Mouse (Mus musculus) embryonic facial prominence, embryonic 13.5 days (tissue): ENCODE results near the gene Atp1b4. TPM values are rescaled to one million over a fixed set of nuclear protein-coding genes. Genes with fewer than 3 reads are reported as not detected.
"Not testable (repeated sequence)": the region's sequence is repeated elsewhere in the genome, so short reads cannot be mapped to it uniquely, and the experiment has no call there.

Experiments used
- ATAC-seq: fragments of 200-750 bp; cut with Nextera tagmentation; 2 replicates; pipeline ENCODE4 v1.8.0; 2017; ENCODE audit warnings: low read depth; ENCODE audit not compliant: insufficient number of reproducible peaks, insufficient read depth, low FRiP score, low TSS enrichment
- H3K27ac ChIP-seq: fragments of 300-500 bp; sonication (generic); 2 replicates; pipeline ENCODE4 v1.5.1; 2015; ENCODE audit warnings: moderate library complexity, mild to moderate bottlenecking, inconsistent platforms
- H3K27me3 ChIP-seq: fragments of 300-500 bp; sonication (generic); 2 replicates; pipeline ENCODE4 v1.6.1; 2015; ENCODE audit warnings: mild to moderate bottlenecking, inconsistent platforms
- H3K36me3 ChIP-seq: fragments of 300-500 bp; sonication (generic); 2 replicates; pipeline ENCODE4 v1.6.1; 2015; ENCODE audit warnings: mild to moderate bottlenecking, inconsistent platforms
- H3K4me1 ChIP-seq: fragments of 300-500 bp; sonication (generic); 2 replicates; pipeline ENCODE4 v1.6.1; 2015; ENCODE audit warnings: inconsistent platforms
- H3K4me2 ChIP-seq: fragments of 300-500 bp; sonication (generic); 2 replicates; pipeline ENCODE4 v1.6.1; 2015; ENCODE audit warnings: moderate library complexity, mild to moderate bottlenecking, inconsistent platforms
- H3K4me3 ChIP-seq: fragments of 300-500 bp; sonication (generic); 2 replicates; pipeline ENCODE4 v1.5.1; 2015; ENCODE audit warnings: mild to moderate bottlenecking, inconsistent platforms
- H3K9ac ChIP-seq: fragments of 300-500 bp; sonication (generic); 2 replicates; pipeline ENCODE4 v1.6.1; 2015; ENCODE audit warnings: mild to moderate bottlenecking, inconsistent platforms
- H3K9me3 ChIP-seq: fragments of 300-500 bp; sonication (generic); 2 replicates; pipeline ENCODE4 v1.6.1; 2016; ENCODE audit warnings: inconsistent platforms
- WGBS: fragments of 180-500 bp; shearing (Covaris S2); methylation state at CpG from one replicate; pipeline ENCODE4 v1.1.7; 2015; ENCODE audit warnings: mixed read lengths; 5-methylcytosine and 5-hydroxymethylcytosine counted together
- polyA plus RNA-seq: library from polyadenylated mRNA; unstranded; fragments of >200 nt; fragmentation: Nextera tagmentation; extraction: Ambion mirVana; gene quantifications from 2 replicates; pipeline ENCODE4 v1.2.1, GENCODE M21; 2015

Gene Atp1b4
- 0.18 TPM in 2 replicates for polyA plus RNA-seq

DNA sequence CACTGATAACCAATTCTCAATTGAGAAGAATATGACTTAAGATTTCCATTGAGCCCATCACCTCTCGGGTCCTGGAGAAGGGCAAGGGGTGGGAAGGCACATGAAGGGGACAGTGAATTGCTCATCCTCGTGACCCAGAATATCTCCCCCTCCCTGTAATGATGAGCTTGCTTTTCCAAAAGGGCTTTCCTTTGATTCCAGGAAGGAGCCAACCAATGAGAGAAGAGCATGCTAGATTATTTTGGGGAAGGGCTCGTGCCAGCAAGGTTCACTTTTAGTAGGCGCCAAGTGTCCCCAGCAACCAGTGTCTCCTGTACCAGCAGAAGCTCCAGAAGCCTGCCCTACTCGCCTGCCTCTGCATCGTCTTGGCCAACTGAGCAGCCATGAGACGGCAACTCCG lies at the start of gene Atp1b4:
Gene Atp1b4 (plus strand): TSS at position 301 of the 400 bp plus-strand sequence.
- Histone ChIP-seq H3K36me3 (no peaks in the 10 kb centered on the region), H3K27me3 (no peaks in the 10 kb centered on the region), H3K4me1 (no peaks in the 10 kb centered on the region), H3K4me2 (no peak within 1 kb of the TSS), H3K9ac (no peak within 1 kb of the TSS), H3K9me3 (no peaks in the 10 kb centered on the region), H3K27ac (no peak within 1 kb of the TSS), H3K4me3 (no peak within 1 kb of the TSS)
- WGBS = 85% methylated on average over 8 of the region's 8 CpGs
- no peak for ATAC-seq

DNA sequence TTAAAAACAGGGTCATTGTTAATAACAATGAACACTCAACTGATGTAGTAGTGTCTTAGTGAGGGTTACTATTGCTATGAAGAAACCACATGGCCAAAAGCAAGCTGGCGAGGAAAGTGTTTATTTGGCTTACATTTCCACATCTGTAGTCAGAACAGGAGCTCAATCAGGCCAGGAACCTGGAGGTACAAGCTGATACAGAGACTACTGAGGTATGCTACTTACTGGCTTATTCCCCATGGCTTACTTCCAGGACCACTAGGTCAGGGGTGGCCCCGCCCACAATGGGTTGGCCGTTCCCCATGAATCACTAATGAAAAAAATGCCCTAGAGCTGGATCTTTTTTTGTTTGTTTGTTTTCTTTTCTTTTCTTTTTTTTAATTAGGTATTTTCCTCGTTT lies 7.4 kb upstream of the Atp1b4 start:
- 60% methylated on average over 4 of the region's 4 CpGs for WGBS
- no peak for ATAC-seq
- Histone ChIP-seq H3K4me1 (no peaks in the 10 kb centered on the region), H3K4me2 (no peak overlapping the region), H3K4me3 (no peak overlapping the region), H3K9ac (no peak overlapping the region), H3K9me3 (no peaks in the 10 kb centered on the region), H3K27me3 (no peaks in the 10 kb centered on the region), H3K27ac (no peak overlapping the region), H3K36me3 (no peaks in the 10 kb centered on the region)

DNA sequence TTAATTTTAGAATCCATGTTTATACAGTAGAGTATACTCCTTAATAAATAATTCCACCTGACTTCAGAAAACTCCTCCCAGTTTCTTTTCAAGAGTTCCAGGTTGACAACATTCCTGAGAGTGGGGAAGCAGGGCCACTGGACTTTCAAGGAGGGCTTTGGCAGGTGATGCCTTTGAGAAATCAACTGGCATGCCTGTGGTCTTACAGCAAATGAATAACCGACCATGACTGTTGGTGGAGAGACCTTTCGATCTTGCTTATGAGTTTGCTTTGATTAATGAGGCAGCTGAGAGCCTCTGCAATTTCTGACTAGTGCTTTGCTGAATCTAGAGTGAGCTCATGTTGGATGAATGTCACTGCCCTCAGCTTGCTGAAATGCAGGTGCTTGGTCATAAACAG lies 4.9 kb upstream of the Atp1b4 start:
- Histone ChIP-seq H3K4me3 (no peak overlapping the region), H3K4me2 (no peak overlapping the region), H3K27ac (no peak overlapping the region), H3K9ac (no peak overlapping the region), H3K4me1 (no peaks in the 10 kb centered on the region), H3K36me3 (no peaks in the 10 kb centered on the region), H3K27me3 (no peaks in the 10 kb centered on the region), H3K9me3 (no peaks in the 10 kb centered on the region)
- 79% methylated on average over 2 of the region's 2 CpGs for WGBS
- ATAC-seq = no peak

DNA sequence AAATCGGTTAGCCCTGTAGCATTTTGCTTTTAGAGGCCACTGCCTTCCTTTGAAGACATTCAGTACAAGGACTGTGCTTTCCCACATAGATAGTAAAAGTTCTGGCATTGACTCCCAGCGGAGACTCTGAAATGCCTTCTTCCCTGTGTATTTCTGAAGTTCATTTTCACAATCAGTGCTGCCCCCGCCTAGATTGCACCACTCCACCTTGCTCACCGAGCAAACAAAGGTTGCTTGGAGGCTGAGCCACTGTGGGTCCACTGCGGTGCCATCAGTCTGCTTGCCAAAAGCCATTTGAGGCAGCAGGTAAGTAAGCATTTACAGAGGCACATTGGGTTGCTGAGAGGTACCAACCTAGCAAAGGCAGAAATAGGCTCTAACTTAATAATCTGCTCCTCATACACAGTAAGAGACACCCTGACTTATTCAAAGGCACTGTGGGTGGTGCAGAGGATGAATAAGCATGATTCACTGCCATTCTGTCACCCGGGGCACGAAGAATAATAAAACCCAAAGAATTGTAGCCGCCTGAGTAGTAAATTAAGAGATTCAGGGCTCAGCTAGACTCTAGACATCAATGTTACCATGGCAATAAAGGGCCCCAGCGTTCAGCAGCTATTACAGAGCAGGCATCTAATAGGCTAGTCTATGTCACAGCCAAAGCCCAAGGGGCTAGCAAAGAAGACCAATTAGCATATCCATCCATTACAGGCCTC lies 2.9 kb upstream of the Atp1b4 start:
- ATAC-seq = no peak
- H3K4me1 ChIP-seq = no peaks in the 10 kb centered on the region
- no peaks in the 10 kb centered on the region for H3K27me3 ChIP-seq
- no peak overlapping the region for H3K27ac ChIP-seq
- H3K9ac ChIP-seq = no peak overlapping the region
- no peaks in the 10 kb centered on the region for H3K9me3 ChIP-seq
- H3K4me2 ChIP-seq = no peak overlapping the region
- H3K36me3 ChIP-seq = no peaks in the 10 kb centered on the region
- 74% methylated on average over 9 of the region's 9 CpGs for WGBS
- no peak overlapping the region for H3K4me3 ChIP-seq

DNA sequence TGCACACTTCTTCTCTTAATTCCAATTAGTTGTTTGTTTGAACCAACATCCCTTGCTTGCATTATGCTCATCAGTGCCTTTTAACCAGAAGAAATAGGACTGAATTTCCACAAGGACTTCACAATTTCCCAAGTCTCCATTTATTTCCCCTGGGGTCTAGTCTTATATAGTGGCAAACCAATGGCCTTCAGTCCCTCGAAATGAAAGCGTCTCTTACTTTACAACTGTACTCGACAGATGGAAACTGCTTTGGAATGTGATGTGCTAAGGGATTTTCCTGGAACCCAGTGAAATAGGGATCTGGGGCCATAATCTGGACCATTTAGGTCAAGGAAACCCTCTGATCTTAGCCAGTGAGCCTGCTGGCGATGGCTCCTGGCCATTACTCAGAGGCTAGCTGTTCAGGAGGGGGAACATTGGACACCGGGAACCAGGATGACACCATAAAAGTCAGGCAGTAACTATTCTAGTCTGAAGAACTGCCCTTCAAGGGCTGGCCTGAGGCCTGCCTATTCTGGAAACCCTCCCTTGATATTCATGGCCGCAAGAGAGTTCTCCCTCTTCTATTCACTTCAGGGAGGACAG lies 2.3 kb upstream of the Atp1b4 start:
- Histone ChIP-seq H3K4me1 (no peaks in the 10 kb centered on the region), H3K4me3 (no peak overlapping the region), H3K4me2 (no peak overlapping the region), H3K27me3 (no peaks in the 10 kb centered on the region), H3K9ac (no peak overlapping the region), H3K27ac (no peak overlapping the region), H3K36me3 (no peaks in the 10 kb centered on the region), H3K9me3 (no peaks in the 10 kb centered on the region)
- 82% methylated on average over 6 of the region's 6 CpGs for WGBS
- ATAC-seq = no peak

DNA sequence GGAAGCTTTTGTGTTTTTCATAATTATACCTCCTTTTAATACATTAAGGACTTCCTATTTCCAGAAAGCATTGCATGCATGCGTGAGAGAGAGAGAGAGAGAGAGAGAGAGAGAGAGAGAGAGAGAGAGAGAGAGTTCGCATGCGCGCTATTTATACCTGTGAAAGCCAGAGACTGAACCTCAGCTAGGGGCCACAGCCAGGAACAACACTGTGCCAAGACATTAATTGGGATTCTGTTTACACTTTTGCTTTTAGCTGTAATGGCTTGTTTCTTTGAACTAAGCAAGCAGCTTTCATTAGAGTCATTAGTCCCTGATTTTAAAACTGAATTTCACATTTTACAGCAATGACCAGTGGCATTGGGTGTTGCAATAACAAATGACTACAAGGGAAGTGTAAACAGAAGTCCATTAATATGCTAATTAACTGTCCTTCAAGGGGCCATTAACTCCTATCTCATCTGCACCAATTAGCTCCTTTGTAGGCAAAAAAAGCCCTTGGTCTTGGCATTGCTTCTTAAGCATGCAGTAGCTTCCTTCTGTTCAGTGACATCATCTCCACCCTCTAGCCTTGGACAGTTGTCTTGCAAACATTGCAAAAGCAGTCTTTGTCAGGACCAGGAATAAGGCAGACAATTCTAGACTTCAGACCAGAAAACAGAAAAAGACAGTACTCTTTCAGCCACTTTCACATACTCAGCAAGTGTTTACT lies 14.9 kb downstream of the Atp1b4 start:
- no peak overlapping the region for H3K4me2 ChIP-seq
- no peak overlapping the region for H3K27ac ChIP-seq
- no peak for ATAC-seq
- no peaks in the 10 kb centered on the region for H3K27me3 ChIP-seq
- no peaks in the 10 kb centered on the region for H3K9me3 ChIP-seq
- WGBS = 76% methylated on average over 4 of the region's 4 CpGs
- no peaks in the 10 kb centered on the region for H3K36me3 ChIP-seq
- H3K4me1 ChIP-seq = no peaks in the 10 kb centered on the region
- no peak overlapping the region for H3K9ac ChIP-seq
- no peak overlapping the region for H3K4me3 ChIP-seq

DNA sequence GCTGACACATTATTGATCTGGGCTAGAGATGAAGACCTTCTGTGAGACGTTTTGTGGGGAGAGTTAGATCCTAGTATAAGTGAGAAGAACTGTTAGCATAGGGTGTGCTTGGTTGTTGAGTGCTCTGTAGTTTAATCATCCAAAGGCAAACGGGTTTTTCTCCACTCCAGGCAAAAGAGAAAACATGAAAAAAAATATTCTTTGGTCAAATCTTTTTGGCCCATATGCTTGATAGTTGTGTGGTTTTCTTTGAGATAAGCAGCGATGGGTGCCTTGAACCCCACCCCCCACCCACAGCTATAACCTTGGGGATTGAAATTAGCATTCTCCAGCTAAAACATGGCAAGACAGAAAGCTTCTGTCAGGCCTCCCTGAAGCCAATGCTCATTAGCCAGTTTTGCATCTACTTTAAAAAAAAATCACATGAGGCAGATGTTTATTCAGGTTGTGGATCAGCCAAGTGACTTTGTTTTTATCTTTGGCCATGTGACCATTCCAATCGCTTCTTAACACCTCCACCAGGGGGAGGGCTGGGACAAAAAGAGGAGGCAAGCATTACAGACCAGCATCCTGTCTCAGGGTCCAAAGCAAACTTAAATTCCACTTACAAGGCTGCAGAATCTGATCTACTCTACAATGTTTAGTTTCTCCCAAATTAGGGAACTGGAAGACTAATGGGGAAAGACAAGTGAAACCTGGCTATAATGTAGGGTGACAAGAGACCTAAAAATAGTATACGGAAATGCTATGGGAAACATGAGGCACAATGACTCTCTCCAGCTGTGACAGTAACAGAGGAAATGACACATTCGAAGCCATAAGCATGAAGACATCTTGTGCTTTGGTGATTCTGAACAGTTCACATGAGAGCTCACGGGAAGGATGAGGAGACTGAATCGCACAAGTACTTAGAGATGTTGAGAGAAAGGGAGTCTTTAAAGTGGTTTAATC lies 18.6 kb downstream of the Atp1b4 start:
- H3K4me1 ChIP-seq = no peaks in the 10 kb centered on the region
- H3K4me3 ChIP-seq = no peak overlapping the region
- 56% methylated on average over 8 of the region's 8 CpGs for WGBS
- H3K36me3 ChIP-seq = no peaks in the 10 kb centered on the region
- H3K27ac ChIP-seq = no peak overlapping the region
- no peak overlapping the region for H3K9ac ChIP-seq
- H3K4me2 ChIP-seq = no peak overlapping the region
- no peak for ATAC-seq
- H3K9me3 ChIP-seq = no peaks in the 10 kb centered on the region
- H3K27me3 ChIP-seq = no peaks in the 10 kb centered on the region

DNA sequence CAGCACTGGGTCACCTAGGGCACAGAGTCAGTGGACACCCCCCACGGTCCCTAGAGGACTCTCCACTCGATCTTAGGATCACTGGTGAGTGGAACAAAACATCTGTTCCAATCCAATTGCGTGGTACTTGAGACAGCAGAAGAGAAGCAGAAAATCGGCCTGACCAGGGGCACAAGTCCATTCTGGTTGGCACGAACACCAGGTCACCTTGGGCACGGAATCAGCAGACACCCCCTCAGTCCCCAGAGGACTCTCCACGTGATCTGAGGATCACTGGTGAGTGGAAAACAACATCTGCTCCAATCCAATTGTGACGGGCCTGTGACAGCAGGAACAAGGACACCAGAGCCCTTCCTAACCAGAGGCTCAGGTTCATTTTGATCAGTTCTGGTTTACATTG lies 46.0 kb downstream of the Atp1b4 start:
- H3K4me2 ChIP-seq = no peak overlapping the region
- no peaks in the 10 kb centered on the region for H3K27me3 ChIP-seq
- WGBS = 71% methylated on average over 8 of the region's 8 CpGs
- no peak overlapping the region for H3K4me3 ChIP-seq
- H3K27ac ChIP-seq = no peak overlapping the region
- no peaks in the 10 kb centered on the region for H3K4me1 ChIP-seq
- no peak overlapping the region for H3K9ac ChIP-seq
- H3K36me3 ChIP-seq = no peaks in the 10 kb centered on the region
- H3K9me3 ChIP-seq = no peaks in the 10 kb centered on the region
- ATAC-seq = no peak

DNA sequence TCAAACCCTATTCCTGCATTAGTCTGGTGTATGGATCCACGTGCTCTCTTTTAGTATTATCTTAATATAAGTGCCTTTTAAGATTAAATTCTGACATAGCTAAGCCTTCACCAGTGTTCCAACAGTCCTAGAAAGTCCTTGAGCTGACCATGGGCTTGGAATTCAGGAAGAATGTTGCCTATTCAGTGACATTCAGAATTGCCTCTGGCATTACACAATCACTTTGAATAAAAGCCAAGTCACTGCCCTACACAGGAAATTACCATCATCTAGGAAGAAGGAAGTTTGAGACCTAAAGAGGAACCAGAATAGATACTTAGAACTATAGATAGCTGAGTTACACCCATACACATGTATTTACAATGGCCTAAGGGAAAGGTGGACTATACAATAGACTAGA lies 48.6 kb downstream of the Atp1b4 start:
- H3K4me1 ChIP-seq, H3K4me2 ChIP-seq, H3K9ac ChIP-seq, H3K36me3 ChIP-seq, H3K27ac ChIP-seq, H3K27me3 ChIP-seq, H3K9me3 ChIP-seq, ATAC-seq, H3K4me3 ChIP-seq: not testable (repeated sequence)
- WGBS = 69% methylated on average over 1 of the region's 1 CpGs

DNA sequence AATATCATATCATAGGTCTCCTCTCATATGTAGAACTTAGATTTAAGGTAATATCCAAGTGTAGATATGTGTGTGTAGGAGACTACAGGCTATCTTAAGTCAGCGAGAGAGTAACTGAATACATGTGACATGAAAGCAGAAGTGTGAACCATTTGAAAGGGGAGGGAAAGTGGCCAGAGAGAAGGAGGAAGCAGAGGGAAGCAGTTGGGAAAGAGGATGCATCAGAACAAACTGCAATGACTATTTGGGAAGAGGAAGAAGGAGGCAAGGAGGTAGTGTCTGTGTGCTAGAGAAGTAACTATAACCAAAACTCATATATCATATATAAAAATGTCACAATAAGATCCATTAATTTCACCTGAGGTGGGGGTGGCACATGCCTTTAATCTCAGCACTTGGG lies 57.2 kb downstream of the Atp1b4 start:
- H3K27me3 ChIP-seq, H3K4me2 ChIP-seq, H3K27ac ChIP-seq, H3K4me3 ChIP-seq, H3K36me3 ChIP-seq, H3K9me3 ChIP-seq, H3K4me1 ChIP-seq, ATAC-seq, H3K9ac ChIP-seq: not testable (repeated sequence)
- 90% methylated on average over 1 of the region's 1 CpGs for WGBS
